ENCODE assay signal across 8 mouse cellular contexts in genomic region chr10:68060590-68061248, GRCm38 (mm10).
A peak's percentile ranks its signal among the peaks of the same experiment; 100 is the strongest.
DNase-seq lines count a peak whose midpoint lies in the region; ATAC-seq and TF ChIP-seq lines count a peak whose summit lies in the region.

No protein-coding gene starts in this region.

- TF ChIP-seq CTCF in brain, embryonic 14.5 days (IDR thresholded peaks at IDR 0.05; ENCODE audit: borderline replicate concordance, extremely low read depth, insufficient read depth, insufficient read length), result no peak

- H3K4me3 ChIP-seq in embryonic facial prominence, embryonic 14.5 days (ENCODE audit: low read depth, low read length), result no peak overlapping the region
- no peak overlapping the region for H3K4me3 ChIP-seq in embryonic facial prominence, embryonic 10.5 days
- no peak overlapping the region for H3K4me3 ChIP-seq in hindbrain, embryonic 14.5 days (replicated peaks; ENCODE audit: low read length)

- no peak overlapping the region for H3K9ac ChIP-seq in embryonic facial prominence, embryonic 14.5 days (ENCODE audit: low read depth, low read length)
- no peak overlapping the region; the same call in 1 of the 2 replicates for H3K9ac ChIP-seq in hindbrain, embryonic 14.5 days

- H3K9me3 ChIP-seq in embryonic facial prominence, embryonic 14.5 days (ENCODE audit: control insufficient read depth, low read length), result peaks cover 3% of the 10 kb centered on the region; the same call in 1 of the 2 replicates
- H3K9me3 ChIP-seq in embryonic facial prominence, embryonic 10.5 days, result no peaks in the 10 kb centered on the region
- H3K9me3 ChIP-seq in hindbrain, embryonic 14.5 days (ENCODE audit: control insufficient read depth, low read length), result no peaks in the 10 kb centered on the region

- 0 out of 2 replicates have a peak, but pooled peaks cover 3% of the 10 kb centered on the region for H3K4me1 ChIP-seq in embryonic facial prominence, embryonic 14.5 days (ENCODE audit: control insufficient read depth, insufficient read depth, low read length)
- H3K4me1 ChIP-seq in embryonic facial prominence, embryonic 10.5 days, result 0 out of 2 replicates have a peak, but pooled peaks cover 3% of the 10 kb centered on the region
- H3K4me1 ChIP-seq in hindbrain, embryonic 14.5 days (replicated peaks; ENCODE audit: control insufficient read depth, insufficient read depth, low read length), result peaks cover 20% of the 10 kb centered on the region

- 66% methylated on average over 16 of the region's 16 CpGs for WGBS in embryonic facial prominence, embryonic 14.5 days
- 82% methylated on average over 16 of the region's 16 CpGs for WGBS in embryonic facial prominence, embryonic 10.5 days
- 53% methylated on average over 16 of the region's 16 CpGs for WGBS in hindbrain, embryonic 14.5 days

- no peak for ATAC-seq in embryonic facial prominence, embryonic 14.5 days (ENCODE audit: low read depth)
- ATAC-seq in hindbrain, embryonic 14.5 days (ENCODE audit: low FRiP score), result no peak
- ATAC-seq in megakaryocyte, adult 5-6 weeks (ENCODE audit: poor library complexity, severe bottlenecking), result no peak
- ATAC-seq in erythroid progenitor cell, adult 5-6 weeks (replicated peaks; ENCODE audit: low FRiP score, poor library complexity, severe bottlenecking), result no peak

- DNase-seq in embryonic facial prominence, embryonic 14.5 days (ENCODE audit: low spot score), result peak; percentile 11
- no peak for DNase-seq in embryonic facial prominence, embryonic 10.5 days (ENCODE audit: low spot score)
- peak; percentile 35 for DNase-seq in brain, embryonic 14.5 days (ENCODE audit: low read depth)
- DNase-seq in hindbrain, embryonic 14.5 days (ENCODE audit: low spot score), result no peak
- DNase-seq in lung, postnatal 14 days, result peak; percentile 42
- no peak for DNase-seq in cerebellum, adult 9-11 months

- no peak overlapping the region for H3K27ac ChIP-seq in embryonic facial prominence, embryonic 14.5 days (replicated peaks; ENCODE audit: low read depth, low read length)
- no peak overlapping the region; the same call in 1 of the 2 replicates for H3K27ac ChIP-seq in embryonic facial prominence, embryonic 10.5 days (replicated peaks)
- H3K27ac ChIP-seq in hindbrain, embryonic 14.5 days, result peak overlapping the region; percentile 68

- TF ChIP-seq POLR2A in brain, embryonic 14.5 days (IDR thresholded peaks at IDR 0.05; ENCODE audit: borderline replicate concordance, extremely low read depth, insufficient read depth, insufficient read length, poor library complexity, severe bottlenecking), result no peak

- H3K4me2 ChIP-seq in embryonic facial prominence, embryonic 14.5 days (ENCODE audit: low read depth, low read length), result no peak overlapping the region
- no peak overlapping the region for H3K4me2 ChIP-seq in hindbrain, embryonic 14.5 days (replicated peaks)

- H3K27me3 ChIP-seq in embryonic facial prominence, embryonic 14.5 days (replicated peaks; ENCODE audit: control insufficient read depth, insufficient read depth, low read length), result no peaks in the 10 kb centered on the region
- H3K27me3 ChIP-seq in embryonic facial prominence, embryonic 10.5 days (replicated peaks; ENCODE audit: low read depth, poor library complexity, severe bottlenecking), result no peaks in the 10 kb centered on the region
- H3K27me3 ChIP-seq in hindbrain, embryonic 14.5 days (ENCODE audit: control insufficient read depth, insufficient read depth, low read length), result no peaks in the 10 kb centered on the region

- no peaks in the 10 kb centered on the region for H3K36me3 ChIP-seq in embryonic facial prominence, embryonic 14.5 days (ENCODE audit: control insufficient read depth, insufficient read depth, low read length)
- no peaks in the 10 kb centered on the region for H3K36me3 ChIP-seq in embryonic facial prominence, embryonic 10.5 days (replicated peaks)
- no peaks in the 10 kb centered on the region for H3K36me3 ChIP-seq in hindbrain, embryonic 14.5 days (replicated peaks; ENCODE audit: control insufficient read depth, insufficient read depth)

Comparison
In these comparisons a context has a peak if more than half of its experiments do, and no peak if none do; other contexts are left out.
1. DNase-seq: peak in embryonic facial prominence, embryonic 14.5 days (single experiment), brain, embryonic 14.5 days (single experiment) and lung, postnatal 14 days (single experiment); none in embryonic facial prominence, embryonic 10.5 days (single experiment), hindbrain, embryonic 14.5 days (single experiment) and cerebellum, adult 9-11 months (single experiment).